Mouse (Mus musculus) megakaryocyte, embryonic 14.5 days (primary cell): ENCODE results near the gene Pdzd8.

Experiments
- FLI1 ChIP-seq: IDR thresholded peaks from 2 replicates; pipeline ENCODE4 v1.6.1; 2012; ENCODE audit warnings: low read length, inconsistent platforms, mixed read lengths
- GATA1 ChIP-seq: IDR thresholded peaks from 3 replicates; pipeline ENCODE4 v1.6.1; 2012; ENCODE audit warnings: mixed read lengths, low read length, inconsistent platforms, borderline replicate concordance

DNA sequence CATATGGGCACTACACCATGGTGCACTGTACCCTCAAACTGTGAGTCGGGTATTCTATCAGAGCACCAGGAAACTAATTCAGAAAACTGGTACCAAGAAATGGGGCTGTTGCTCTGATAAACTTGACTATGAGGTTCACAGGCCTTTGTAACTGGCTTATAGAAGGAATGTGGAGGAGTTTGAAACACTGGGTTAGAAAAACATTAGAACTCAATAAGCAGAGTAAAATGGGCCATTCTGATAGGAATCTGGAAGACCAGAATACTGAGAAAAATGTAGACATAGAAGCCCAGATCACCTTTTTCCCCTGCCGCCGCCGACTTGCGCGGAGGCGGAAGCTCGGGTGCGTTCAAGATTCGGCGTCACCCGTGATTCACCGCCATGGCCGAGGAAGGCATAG, 23.6 kb downstream of the Pdzd8 start, which contains the start of gene Rps12-ps3:
- TF ChIP-seq GATA1 (no peak), FLI1 (no peak)
